Mouse (Mus musculus) heart, postnatal 0 days (tissue): ENCODE results near the gene Brca1. TPM values are rescaled to one million over a fixed set of nuclear protein-coding genes. Genes with fewer than 3 reads are reported as not detected.

Experiments used
- ATAC-seq: fragments of 200-750 bp; cut with Nextera tagmentation; 2 replicates; pipeline ENCODE4 v1.8.0; 2017; ENCODE audit warnings: low read depth, moderate number of reproducible peaks, moderate library complexity; ENCODE audit not compliant: insufficient read depth
- DNase-seq: peaks from one replicate; pipeline ENCODE4 v3.0.0-alpha.2; 2016; ENCODE audit warnings: low spot score
- H3K27ac ChIP-seq: fragments of 300-500 bp; sonication (generic); 2 replicates; pipeline ENCODE4 v1.5.1; 2014; ENCODE audit warnings: low read depth, mild to moderate bottlenecking
- H3K27me3 ChIP-seq: fragments of 300-500 bp; sonication (generic); 2 replicates; pipeline ENCODE4 v1.6.1; 2014; ENCODE audit warnings: low read length, mixed read lengths; ENCODE audit not compliant: control insufficient read depth, insufficient read depth
- H3K36me3 ChIP-seq: fragments of 300-500 bp; sonication (generic); replicated peaks from 2 replicates; pipeline ENCODE4 v1.6.1; 2014; ENCODE audit warnings: low read length, mixed read lengths; ENCODE audit not compliant: control insufficient read depth, insufficient read depth
- H3K4me1 ChIP-seq: fragments of 300-500 bp; sonication (generic); 2 replicates; pipeline ENCODE4 v1.6.1; 2014; ENCODE audit warnings: antibody characterized with exemption; ENCODE audit not compliant: control insufficient read depth, insufficient read depth
- H3K4me2 ChIP-seq: fragments of 300-500 bp; sonication (generic); 2 replicates; pipeline ENCODE4 v1.6.1; 2014; ENCODE audit warnings: low read depth, mild to moderate bottlenecking, low read length, moderate library complexity
- H3K4me3 ChIP-seq: fragments of 300-500 bp; sonication (generic); 2 replicates; pipeline ENCODE4 v1.5.1; 2014; ENCODE audit warnings: low read depth, low read length
- H3K9ac ChIP-seq: fragments of 300-500 bp; sonication (generic); replicated peaks from 2 replicates; pipeline ENCODE4 v1.6.1; 2014; ENCODE audit warnings: low read depth, low read length, mixed read lengths
- H3K9me3 ChIP-seq: fragments of 300-500 bp; sonication (generic); replicated peaks from 2 replicates; pipeline ENCODE4 v1.6.1; 2016; ENCODE audit warnings: low read length; ENCODE audit not compliant: control insufficient read depth
- CTCF ChIP-seq: IDR thresholded peaks from 2 replicates; pipeline ENCODE4 v1.5.1; 2016; ENCODE audit warnings: antibody characterized with exemption, control low read depth, low read depth
- EP300 ChIP-seq: IDR thresholded peaks from 2 replicates; pipeline ENCODE4 v1.6.1; 2016; ENCODE audit warnings: antibody characterized with exemption, low read depth
- WGBS: fragments of 180-500 bp; shearing (Covaris S2); extraction: QIAGEN DNeasy Blood & Tissue Kit; methylation state at CpG from one replicate; pipeline ENCODE4 v1.1.7; 2014; 5-methylcytosine and 5-hydroxymethylcytosine counted together
- polyA plus RNA-seq: library from polyadenylated mRNA; unstranded; fragments of >200 nt; fragmentation: Nextera tagmentation; extraction: Ambion mirVana; gene quantifications from 2 replicates; pipeline ENCODE4 v1.2.1, GENCODE M21; 2015
- total RNA-seq: library from RNA; depleted of rRNA; stranded (reverse); fragments of >200 nt; gene quantifications from 2 replicates; pipeline ENCODE4 v1.2.3, GENCODE M21; 2014; ENCODE audit warnings: low replicate concordance

Brca1 gene
- total and polyA plus RNA-seq, 2 experiments from 2014 or later: 0.94 to 4.7 TPM

DNA sequence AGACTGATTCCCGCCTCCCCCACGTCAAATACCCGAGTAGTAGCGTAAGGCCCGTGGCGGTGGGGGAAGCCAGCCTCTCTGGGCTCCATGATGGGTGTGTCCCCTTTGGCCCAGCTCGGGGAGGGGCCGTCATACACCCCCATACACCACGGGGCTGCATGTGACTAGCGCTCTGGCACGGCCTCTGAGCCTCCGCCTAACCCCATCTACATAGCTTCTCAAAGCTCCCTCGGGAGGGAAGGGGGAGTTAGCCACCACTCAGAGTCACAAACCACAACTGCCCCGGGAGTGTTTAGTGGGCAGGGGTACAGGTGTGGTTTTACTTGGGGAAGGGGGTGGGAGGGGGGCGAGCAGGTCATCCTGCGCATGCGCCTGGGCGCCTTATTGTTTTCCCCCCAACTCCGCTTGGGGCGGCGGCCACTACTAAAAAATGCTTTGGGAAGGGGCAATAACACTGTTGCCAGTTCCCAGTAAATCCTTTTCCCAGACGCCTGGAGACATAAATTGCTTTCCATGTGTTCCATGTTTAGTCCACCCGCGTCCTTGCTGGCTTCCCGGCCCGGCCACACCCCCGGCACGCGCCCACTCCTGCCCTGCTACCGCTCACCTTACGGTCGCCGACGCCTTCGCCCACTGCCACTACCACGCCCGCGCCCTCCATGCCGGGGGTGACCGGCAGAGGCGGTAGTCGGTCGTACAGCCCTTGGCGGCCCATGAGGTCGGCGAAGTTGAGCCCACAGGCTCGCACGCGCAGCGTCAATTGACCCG lies 86.5 kb downstream of the Brca1 start:
- H3K4me1 ChIP-seq: 0 out of 2 replicates have a peak, but pooled peaks cover 6% of the 10 kb centered on the region
- H3K9me3 ChIP-seq: no peaks in the 10 kb centered on the region
- under 1% methylated on average over 51 of the region's 51 CpGs for WGBS
- H3K4me2 ChIP-seq: peak overlapping the region; percentile 89
- peak overlapping the region; percentile 70 for H3K27ac ChIP-seq
- DNase-seq: peak; percentile 51
- TF ChIP-seq EP300 (no peak), CTCF (peak; percentile 17; the same call in 1 of the 2 replicates)
- H3K9ac ChIP-seq: peak overlapping the region; percentile 62
- H3K4me3 ChIP-seq: peak overlapping the region; percentile 73
- peak; percentile 56 for ATAC-seq
- no peaks in the 10 kb centered on the region for H3K27me3 ChIP-seq
- H3K36me3 ChIP-seq: peaks cover 26% of the 10 kb centered on the region

DNA sequence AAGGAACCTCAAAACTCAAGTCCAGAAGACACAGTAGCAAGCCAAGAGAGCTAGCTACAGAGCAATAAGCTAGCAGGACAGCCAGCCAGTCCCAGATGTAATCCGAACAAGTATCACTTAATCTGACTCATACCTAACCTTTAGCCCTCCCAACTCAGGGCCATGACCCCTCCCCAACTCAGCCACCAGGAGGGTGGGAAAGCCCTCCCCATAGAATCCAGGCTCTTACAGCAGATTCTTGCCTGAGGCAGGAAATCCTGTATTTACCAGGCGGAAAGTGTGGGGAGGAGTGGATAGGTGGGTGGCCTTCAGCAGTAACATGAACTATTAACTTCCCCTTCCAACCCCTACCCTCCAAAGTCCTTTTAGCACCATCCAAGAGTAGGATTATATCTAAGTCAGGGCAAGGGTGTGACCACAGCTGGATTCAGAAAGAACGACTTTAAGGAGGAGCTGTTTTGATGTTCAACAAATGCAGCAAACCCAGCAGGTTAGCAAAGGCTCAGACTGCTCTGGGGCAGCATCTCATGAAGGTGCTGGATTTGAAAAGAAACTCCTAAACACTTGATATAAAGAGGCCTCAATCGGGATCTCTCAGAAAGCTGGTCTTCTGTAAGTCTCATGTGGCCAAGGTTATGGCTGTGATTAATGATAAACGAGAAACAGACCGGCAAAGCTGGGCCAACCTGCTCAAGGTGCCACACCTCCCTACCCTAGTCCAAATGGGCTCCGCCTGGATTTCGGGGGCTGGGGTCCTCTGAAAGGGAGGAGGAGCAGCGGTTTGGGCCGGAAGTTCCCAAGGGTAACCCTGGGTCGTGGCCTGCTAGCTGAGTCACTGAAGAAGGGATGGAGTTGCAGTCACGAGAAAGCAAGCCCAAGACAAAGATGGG lies 87.3 kb downstream of the Brca1 start, which contains the start of gene Rnd2:
Gene Rnd2, plus strand, starts transcription at position 789 of the 890 bp plus-strand sequence.
- Histone ChIP-seq H3K27ac (peak within 1 kb of the TSS; percentile 70), H3K9me3 (no peaks in the 10 kb centered on the region), H3K4me1 (0 out of 2 replicates have a peak, but pooled peaks cover 6% of the 10 kb centered on the region), H3K27me3 (no peaks in the 10 kb centered on the region), H3K9ac (peak within 1 kb of the TSS; percentile 62), H3K36me3 (peaks cover 34% of the 10 kb centered on the region), H3K4me2 (peak within 1 kb of the TSS; percentile 89), H3K4me3 (peak within 1 kb of the TSS; percentile 73)
- ATAC-seq: no peak
- no peak for TF ChIP-seq CTCF
- TF ChIP-seq EP300: no peak
- peak; percentile 27 for DNase-seq
- 15% methylated on average over 12 of the region's 12 CpGs for WGBS

GRCm38 (mm10) chr11:101462583-101463440 lies 88.9 kb downstream of the Brca1 start:
- no peak overlapping the region for H3K4me2 ChIP-seq
- no peak overlapping the region for H3K27ac ChIP-seq
- 51% methylated on average over 13 of the region's 13 CpGs for WGBS
- no peak overlapping the region for H3K9ac ChIP-seq
- no peaks in the 10 kb centered on the region for H3K9me3 ChIP-seq
- no peak for TF ChIP-seq EP300
- TF ChIP-seq CTCF: no peak
- peaks cover 50% of the 10 kb centered on the region for H3K36me3 ChIP-seq
- DNase-seq: no peak
- H3K27me3 ChIP-seq: no peaks in the 10 kb centered on the region
- ATAC-seq: no peak
- H3K4me1 ChIP-seq: 0 out of 2 replicates have a peak, but pooled peaks cover 3% of the 10 kb centered on the region
- H3K4me3 ChIP-seq: no peak overlapping the region

- Histone ChIP-seq H3K4me3 (no peak overlapping the region), H3K4me2 (no peak overlapping the region), H3K4me1 (0 out of 2 replicates have a peak, but pooled peaks cover under 1% of the 10 kb centered on the region), H3K9ac (no peak overlapping the region), H3K27me3 (no peaks in the 10 kb centered on the region), H3K9me3 (no peaks in the 10 kb centered on the region), H3K27ac (no peak overlapping the region), H3K36me3 (peaks cover 56% of the 10 kb centered on the region)
- ATAC-seq: no peak
- no peak for DNase-seq
- WGBS: 85% methylated on average over 14 of the region's 14 CpGs
- no peak for TF ChIP-seq EP300
- TF ChIP-seq CTCF: no peak
Observed at GRCm38 (mm10) chr11:101462141-101462540, 89.6 kb downstream of the Brca1 start.

DNA sequence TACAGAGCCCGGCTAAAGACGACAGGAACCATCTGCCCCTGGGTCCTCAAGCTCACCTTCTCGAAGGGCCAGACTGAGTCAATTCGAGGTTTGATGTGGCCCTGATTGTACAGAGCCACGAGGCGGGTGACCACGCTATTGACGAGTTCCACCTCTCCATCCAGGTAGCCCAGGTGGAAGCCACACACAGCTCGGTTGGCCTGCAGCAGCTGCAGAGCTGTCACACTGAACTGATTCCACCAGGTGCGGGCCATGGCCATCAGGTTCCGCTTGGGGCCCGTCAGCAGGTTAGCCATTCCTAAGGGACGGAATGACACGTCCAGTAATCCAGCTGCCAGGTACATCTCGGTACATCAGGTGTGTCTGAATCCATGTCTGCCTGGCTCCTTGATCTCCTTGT lies 91.4 kb downstream of the Brca1 start:
- Histone ChIP-seq H3K4me3 (no peak overlapping the region), H3K9ac (no peak overlapping the region), H3K27me3 (no peaks in the 10 kb centered on the region), H3K27ac (no peak overlapping the region), H3K4me2 (no peak overlapping the region), H3K4me1 (no peaks in the 10 kb centered on the region), H3K9me3 (no peaks in the 10 kb centered on the region), H3K36me3 (peaks cover 64% of the 10 kb centered on the region)
- no peak for DNase-seq
- 84% methylated on average over 15 of the region's 15 CpGs for WGBS
- no peak for ATAC-seq
- no peak for TF ChIP-seq CTCF
